Mouse (Mus musculus): ENCODE measurements around the gene Hormad2. TPM values are rescaled to one million over a fixed set of nuclear protein-coding genes. Genes with fewer than 3 reads are reported as not detected.

Gene Hormad2
- polyA plus RNA-seq, 1 experiment from 2014 or later = 1.9 TPM

DNA sequence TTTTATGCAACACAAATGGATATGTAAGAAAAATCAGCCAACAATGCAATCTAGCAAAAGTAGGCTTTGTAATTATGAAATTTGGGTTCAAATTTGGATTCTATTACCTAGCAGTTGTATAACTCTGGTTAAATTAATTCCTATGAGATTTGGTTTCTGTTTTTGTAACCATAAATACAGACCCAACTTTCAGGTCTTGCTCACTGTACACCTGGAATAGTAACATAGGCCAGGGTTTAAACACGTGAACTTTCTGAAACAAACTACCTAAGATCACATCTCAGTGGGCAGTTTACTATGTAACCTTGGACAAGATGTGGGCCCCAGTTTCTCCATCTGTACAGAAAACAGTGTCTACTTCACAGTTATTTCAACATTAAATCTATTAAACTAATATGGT lies 3.6 kb downstream of the Hormad2 start:
- H3K27me3 ChIP-seq (replicated peaks; ENCODE audit: control insufficient read depth, insufficient read depth, low read length) = no peaks in the 10 kb centered on the region
- 81% methylated on average over 1 of the region's 1 CpGs for WGBS
- DNase-seq (ENCODE audit: low spot score) (no peak), ATAC-seq (replicated peaks; ENCODE audit: low FRiP score) (no peak)
- H3K9ac ChIP-seq (ENCODE audit: low read depth, low read length) = no peak overlapping the region
- no peak overlapping the region for H3K4me3 ChIP-seq (ENCODE audit: low read depth, low read length)
- H3K36me3 ChIP-seq (ENCODE audit: control insufficient read depth, insufficient read depth, low read length) = no peaks in the 10 kb centered on the region
- H3K9me3 ChIP-seq (ENCODE audit: control insufficient read depth, low read length) = no peaks in the 10 kb centered on the region
- H3K4me2 ChIP-seq = no peak overlapping the region
- H3K27ac ChIP-seq (ENCODE audit: low read depth, low read length) = no peak overlapping the region
- H3K4me1 ChIP-seq (replicated peaks; ENCODE audit: control insufficient read depth, insufficient read depth, low read length) = no peaks in the 10 kb centered on the region

DNA sequence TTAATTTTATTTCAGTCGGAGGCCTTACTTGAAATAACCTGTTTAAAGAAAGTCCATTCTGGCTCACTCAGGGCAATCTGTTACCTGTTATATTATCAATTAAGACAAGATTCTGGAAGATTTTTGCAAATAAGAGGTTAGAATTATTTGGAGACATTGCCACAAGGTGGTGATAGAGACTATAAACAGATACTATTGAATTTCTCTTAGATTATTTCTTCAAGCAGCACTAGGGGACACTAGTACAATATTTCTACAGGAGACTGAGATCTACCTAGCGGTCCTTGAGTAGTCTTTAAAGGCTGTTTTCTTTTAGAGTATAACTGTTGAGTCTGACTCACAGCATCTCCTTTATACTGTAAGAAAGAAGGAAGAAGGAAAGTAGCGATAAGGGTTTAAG lies 4.3 kb downstream of the Hormad2 start:
- Histone ChIP-seq H3K4me2 (no peak overlapping the region), H3K4me3 (ENCODE audit: low read depth, low read length) (no peak overlapping the region), H3K27me3 (replicated peaks; ENCODE audit: control insufficient read depth, insufficient read depth, low read length) (no peaks in the 10 kb centered on the region), H3K36me3 (ENCODE audit: control insufficient read depth, insufficient read depth, low read length) (no peaks in the 10 kb centered on the region), H3K9me3 (ENCODE audit: control insufficient read depth, low read length) (no peaks in the 10 kb centered on the region), H3K4me1 (replicated peaks; ENCODE audit: control insufficient read depth, insufficient read depth, low read length) (no peaks in the 10 kb centered on the region), H3K27ac (ENCODE audit: low read depth, low read length) (no peak overlapping the region), H3K9ac (ENCODE audit: low read depth, low read length) (no peak overlapping the region)
- no peak for ATAC-seq (replicated peaks; ENCODE audit: low FRiP score)
- DNase-seq (ENCODE audit: low spot score) = no peak
- WGBS = 82% methylated on average over 3 of the region's 3 CpGs

DNA sequence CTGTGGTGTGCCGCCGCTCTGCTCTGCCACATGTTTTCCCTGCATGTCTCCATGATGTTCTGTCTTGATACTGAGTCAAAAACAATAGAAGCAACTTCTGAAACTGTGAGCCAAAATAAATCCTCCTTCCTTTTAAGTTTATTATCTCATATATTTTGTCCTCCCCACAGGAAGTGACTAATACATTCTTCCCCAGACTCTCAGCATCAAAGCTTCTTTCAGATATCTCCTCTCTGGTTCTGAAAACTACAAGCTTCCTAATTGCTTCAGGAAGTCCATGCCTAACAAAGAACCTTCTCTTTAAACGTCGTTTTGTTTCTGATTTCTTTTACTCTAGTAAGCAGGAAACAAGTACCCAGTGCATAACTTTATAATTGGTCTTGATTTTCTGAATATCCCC lies 6.4 kb downstream of the Hormad2 start:
- no peak overlapping the region for H3K27ac ChIP-seq (ENCODE audit: low read depth, low read length)
- H3K4me2 ChIP-seq = no peak overlapping the region
- 68% methylated on average over 4 of the region's 4 CpGs for WGBS
- H3K9ac ChIP-seq (ENCODE audit: low read depth, low read length) = no peak overlapping the region
- no peak for DNase-seq (ENCODE audit: low spot score)
- H3K27me3 ChIP-seq (replicated peaks; ENCODE audit: control insufficient read depth, insufficient read depth, low read length) = no peaks in the 10 kb centered on the region
- H3K9me3 ChIP-seq (ENCODE audit: control insufficient read depth, low read length) = no peaks in the 10 kb centered on the region
- H3K4me3 ChIP-seq (ENCODE audit: low read depth, low read length) = no peak overlapping the region
- H3K4me1 ChIP-seq (replicated peaks; ENCODE audit: control insufficient read depth, insufficient read depth, low read length) = no peaks in the 10 kb centered on the region
- ATAC-seq (replicated peaks; ENCODE audit: low FRiP score) = no peak
- H3K36me3 ChIP-seq (ENCODE audit: control insufficient read depth, insufficient read depth, low read length) = no peaks in the 10 kb centered on the region

DNA sequence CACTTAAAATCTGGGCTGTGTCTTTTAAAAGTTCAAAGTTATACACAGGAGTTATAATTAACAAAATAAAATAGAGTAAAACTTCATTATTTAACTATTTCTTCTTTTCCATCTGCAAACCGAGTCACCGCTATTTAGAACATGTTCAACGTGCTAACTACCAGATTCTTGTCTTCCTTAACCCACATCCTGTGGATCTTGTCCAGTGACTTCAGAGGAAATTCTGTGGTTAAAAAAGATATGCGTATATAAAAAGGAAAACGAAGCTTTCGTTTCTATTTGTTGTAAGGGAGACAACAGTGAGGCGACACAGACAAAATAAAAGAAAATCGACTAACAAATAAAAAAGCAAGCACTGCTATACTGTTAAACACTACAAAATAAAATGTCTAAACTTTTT lies 17.1 kb downstream of the Hormad2 start:
- Histone ChIP-seq H3K4me2 (no peak overlapping the region), H3K4me3 (ENCODE audit: low read depth, low read length) (no peak overlapping the region), H3K36me3 (ENCODE audit: control insufficient read depth, insufficient read depth, low read length) (no peaks in the 10 kb centered on the region), H3K27ac (ENCODE audit: low read depth, low read length) (no peak overlapping the region), H3K9me3 (ENCODE audit: control insufficient read depth, low read length) (no peaks in the 10 kb centered on the region), H3K9ac (ENCODE audit: low read depth, low read length) (no peak overlapping the region), H3K27me3 (replicated peaks; ENCODE audit: control insufficient read depth, insufficient read depth, low read length) (no peaks in the 10 kb centered on the region), H3K4me1 (replicated peaks; ENCODE audit: control insufficient read depth, insufficient read depth, low read length) (no peaks in the 10 kb centered on the region)
- DNase-seq (ENCODE audit: low spot score) (no peak), ATAC-seq (replicated peaks; ENCODE audit: low FRiP score) (no peak)
- WGBS = 52% methylated on average over 8 of the region's 8 CpGs

GRCm38 (mm10) chr11:4422494-4423425 lies 18.1 kb downstream of the Hormad2 start:
- Histone ChIP-seq H3K4me2 (no peak overlapping the region), H3K27ac (ENCODE audit: low read depth, low read length) (no peak overlapping the region), H3K9ac (ENCODE audit: low read depth, low read length) (no peak overlapping the region)

GRCm38 (mm10) chr11:4421933-4422488 lies 18.9 kb downstream of the Hormad2 start:
- H3K4me1 ChIP-seq (replicated peaks; ENCODE audit: control insufficient read depth, insufficient read depth, low read length) = no peaks in the 10 kb centered on the region
- no peaks in the 10 kb centered on the region for H3K9me3 ChIP-seq (ENCODE audit: control insufficient read depth, low read length)
- 33% methylated on average over 6 of the region's 6 CpGs for WGBS
- DNase-seq (ENCODE audit: low spot score) = no peak
- H3K4me2 ChIP-seq = no peak overlapping the region
- H3K27ac ChIP-seq (ENCODE audit: low read depth, low read length) = no peak overlapping the region
- no peak overlapping the region for H3K4me3 ChIP-seq (ENCODE audit: low read depth, low read length)
- no peaks in the 10 kb centered on the region for H3K36me3 ChIP-seq (ENCODE audit: control insufficient read depth, insufficient read depth, low read length)
- H3K27me3 ChIP-seq (replicated peaks; ENCODE audit: control insufficient read depth, insufficient read depth, low read length) = no peaks in the 10 kb centered on the region
- no peak overlapping the region for H3K9ac ChIP-seq (ENCODE audit: low read depth, low read length)
- ATAC-seq (replicated peaks; ENCODE audit: low FRiP score) = no peak

More at GRCm38 (mm10) chr11:4422494-4423425, 18.1 kb downstream of the Hormad2 start:
- H3K9me3 ChIP-seq (ENCODE audit: control insufficient read depth, low read length) = no peaks in the 10 kb centered on the region
- H3K4me1 ChIP-seq (replicated peaks; ENCODE audit: control insufficient read depth, insufficient read depth, low read length) = no peaks in the 10 kb centered on the region
- ATAC-seq (replicated peaks; ENCODE audit: low FRiP score) = no peak
- no peak overlapping the region for H3K4me3 ChIP-seq (ENCODE audit: low read depth, low read length)
- no peak for DNase-seq (ENCODE audit: low spot score)
- H3K36me3 ChIP-seq (ENCODE audit: control insufficient read depth, insufficient read depth, low read length) = no peaks in the 10 kb centered on the region
- 74% methylated on average over 16 of the region's 16 CpGs for WGBS
- no peaks in the 10 kb centered on the region for H3K27me3 ChIP-seq (replicated peaks; ENCODE audit: control insufficient read depth, insufficient read depth, low read length)

DNA sequence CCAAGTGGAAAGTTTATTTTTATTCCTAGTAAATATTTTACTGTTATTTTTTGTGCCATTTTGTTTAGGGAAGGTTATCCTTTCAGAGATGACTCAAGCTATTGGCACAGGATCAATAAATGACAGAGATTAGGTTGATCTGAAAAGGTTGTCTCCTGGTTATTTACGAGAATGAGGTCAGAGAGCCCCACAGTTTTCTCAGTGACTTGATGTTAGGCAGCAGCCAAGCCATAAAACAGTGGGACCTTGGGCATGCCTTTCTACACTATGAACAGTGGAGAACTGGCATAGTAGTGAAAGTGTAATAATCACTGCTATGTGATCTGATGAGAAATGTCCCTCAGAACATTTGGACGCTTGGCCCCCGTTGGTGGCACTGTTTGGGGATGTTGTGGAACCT lies 22.9 kb downstream of the Hormad2 start:
- DNase-seq (ENCODE audit: low spot score) (no peak), ATAC-seq (replicated peaks; ENCODE audit: low FRiP score) (no peak)
- no peak overlapping the region for H3K4me3 ChIP-seq (ENCODE audit: low read depth, low read length)
- no peak overlapping the region for H3K4me2 ChIP-seq
- no peak overlapping the region for H3K27ac ChIP-seq (ENCODE audit: low read depth, low read length)
- no peaks in the 10 kb centered on the region for H3K9me3 ChIP-seq (ENCODE audit: control insufficient read depth, low read length)
- no peaks in the 10 kb centered on the region for H3K27me3 ChIP-seq (replicated peaks; ENCODE audit: control insufficient read depth, insufficient read depth, low read length)
- H3K36me3 ChIP-seq (ENCODE audit: control insufficient read depth, insufficient read depth, low read length) = no peaks in the 10 kb centered on the region
- WGBS = 72% methylated on average over 3 of the region's 3 CpGs
- no peak overlapping the region for H3K9ac ChIP-seq (ENCODE audit: low read depth, low read length)
- H3K4me1 ChIP-seq (replicated peaks; ENCODE audit: control insufficient read depth, insufficient read depth, low read length) = no peaks in the 10 kb centered on the region

DNA sequence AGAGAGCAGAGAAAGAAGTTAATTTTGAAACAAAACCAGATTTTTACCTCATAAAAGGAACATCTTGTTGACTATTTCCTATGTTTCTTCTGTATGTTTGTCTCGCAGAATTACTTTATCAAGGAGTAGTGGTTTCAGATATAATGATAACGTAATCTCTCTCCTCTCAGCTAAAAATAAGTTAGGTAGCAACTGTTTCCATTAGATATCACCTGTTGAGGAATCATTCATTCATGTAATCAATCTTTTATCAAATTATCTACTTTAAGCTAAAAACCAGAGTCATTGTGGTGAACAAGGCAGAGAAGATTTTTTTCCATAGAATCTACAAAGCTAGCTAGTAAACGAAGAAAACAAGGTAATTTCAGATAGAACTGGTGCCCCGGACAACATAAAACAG lies 28.6 kb downstream of the Hormad2 start:
- Histone ChIP-seq H3K36me3 (ENCODE audit: control insufficient read depth, insufficient read depth, low read length) (no peaks in the 10 kb centered on the region), H3K9me3 (ENCODE audit: control insufficient read depth, low read length) (no peaks in the 10 kb centered on the region), H3K27ac (ENCODE audit: low read depth, low read length) (no peak overlapping the region), H3K27me3 (replicated peaks; ENCODE audit: control insufficient read depth, insufficient read depth, low read length) (no peaks in the 10 kb centered on the region), H3K9ac (ENCODE audit: low read depth, low read length) (no peak overlapping the region), H3K4me2 (no peak overlapping the region), H3K4me3 (ENCODE audit: low read depth, low read length) (no peak overlapping the region), H3K4me1 (replicated peaks; ENCODE audit: control insufficient read depth, insufficient read depth, low read length) (no peaks in the 10 kb centered on the region)
- no peak for ATAC-seq (replicated peaks; ENCODE audit: low FRiP score)
- WGBS = 73% methylated on average over 4 of the region's 4 CpGs
- DNase-seq (ENCODE audit: low spot score) = no peak

DNA sequence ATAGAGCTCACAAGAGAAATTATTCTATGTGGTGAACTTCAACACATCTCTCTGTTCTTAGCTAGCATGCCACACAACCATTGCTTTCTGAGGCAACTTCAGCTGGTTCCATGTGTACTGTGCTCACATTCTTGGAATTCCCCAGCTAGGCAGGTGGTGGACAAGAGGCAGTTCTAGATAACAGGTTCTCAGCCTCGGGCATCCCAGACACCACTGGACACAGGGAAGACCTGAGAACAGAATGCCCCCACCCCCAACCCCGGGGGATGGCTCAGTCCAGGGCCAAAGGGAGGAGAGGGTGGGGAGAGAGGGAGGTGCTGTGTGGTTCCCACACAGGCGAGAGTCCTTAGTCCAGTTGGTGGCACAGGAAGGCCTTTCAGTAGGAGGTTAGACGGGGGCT lies 36.6 kb downstream of the Hormad2 start:
- no peak overlapping the region for H3K27ac ChIP-seq (ENCODE audit: low read depth, low read length)
- no peak for DNase-seq (ENCODE audit: low spot score)
- 29% methylated on average over 4 of the region's 4 CpGs for WGBS

More for the DNA sequence above, 36.6 kb downstream of the Hormad2 start:
- ATAC-seq (replicated peaks; ENCODE audit: low FRiP score) = no peak
- Histone ChIP-seq H3K4me2 (no peak overlapping the region), H3K9me3 (ENCODE audit: control insufficient read depth, low read length) (no peaks in the 10 kb centered on the region), H3K27me3 (replicated peaks; ENCODE audit: control insufficient read depth, insufficient read depth, low read length) (no peaks in the 10 kb centered on the region), H3K4me3 (ENCODE audit: low read depth, low read length) (no peak overlapping the region), H3K9ac (ENCODE audit: low read depth, low read length) (no peak overlapping the region), H3K36me3 (ENCODE audit: control insufficient read depth, insufficient read depth, low read length) (no peaks in the 10 kb centered on the region), H3K4me1 (replicated peaks; ENCODE audit: control insufficient read depth, insufficient read depth, low read length) (no peaks in the 10 kb centered on the region)
